Mouse (Mus musculus): ENCODE measurements at regions not wholly inside any gene's neighbourhood (a gene's known extent, or its start where the extent isn't known, plus 50 kb on each side); places are given as distances from the start of the nearest gene placed in this dataset.

GRCm38 (mm10) chr10:109490765-109491164 lies 480.0 kb upstream of the Syt1 start:
- H3K4me3 ChIP-seq (replicated peaks): no peak overlapping the region
- no peaks in the 10 kb centered on the region for H3K9me3 ChIP-seq
- H3K36me3 ChIP-seq (replicated peaks; ENCODE audit: low read length): no peaks in the 10 kb centered on the region
- no peaks in the 10 kb centered on the region for H3K4me1 ChIP-seq
- H3K27me3 ChIP-seq (replicated peaks): no peaks in the 10 kb centered on the region
- no peak for TF ChIP-seq GATA1 (IDR thresholded peaks at IDR 0.05; ENCODE audit: borderline replicate concordance, low read length)
- TF ChIP-seq FLI1 (IDR thresholded peaks at IDR 0.05; ENCODE audit: low read length): no peak

GRCm38 (mm10) chr10:109488000-109488399 lies 477.2 kb upstream of the Syt1 start:
- Histone ChIP-seq H3K4me3 (replicated peaks) (no peak overlapping the region), H3K4me1 (no peaks in the 10 kb centered on the region), H3K36me3 (replicated peaks; ENCODE audit: low read length) (no peaks in the 10 kb centered on the region), H3K27me3 (replicated peaks) (no peaks in the 10 kb centered on the region), H3K9me3 (peaks cover 4% of the 10 kb centered on the region; the same call in 1 of the 2 replicates)
- TF ChIP-seq GATA1 (IDR thresholded peaks at IDR 0.05; ENCODE audit: borderline replicate concordance, low read length): no peak
- no peak for TF ChIP-seq FLI1 (IDR thresholded peaks at IDR 0.05; ENCODE audit: low read length)

GRCm38 (mm10) chr10:109486917-109487604 lies 476.3 kb upstream of the Syt1 start:
- Histone ChIP-seq H3K27me3 (replicated peaks) (no peaks in the 10 kb centered on the region), H3K4me3 (replicated peaks) (no peak overlapping the region), H3K36me3 (replicated peaks; ENCODE audit: low read length) (no peaks in the 10 kb centered on the region), H3K9me3 (peaks cover 4% of the 10 kb centered on the region; the same call in 1 of the 2 replicates), H3K4me1 (no peaks in the 10 kb centered on the region)
- TF ChIP-seq GATA1 (IDR thresholded peaks at IDR 0.05; ENCODE audit: borderline replicate concordance, low read length) (no peak), FLI1 (IDR thresholded peaks at IDR 0.05; ENCODE audit: low read length) (no peak)

GRCm38 (mm10) chr10:109480551-109480950 lies 469.8 kb upstream of the Syt1 start:
- Histone ChIP-seq H3K36me3 (replicated peaks; ENCODE audit: low read length) (no peaks in the 10 kb centered on the region), H3K9me3 (peaks cover 23% of the 10 kb centered on the region), H3K4me1 (no peaks in the 10 kb centered on the region), H3K27me3 (replicated peaks) (no peaks in the 10 kb centered on the region), H3K4me3 (replicated peaks) (no peak overlapping the region)
- TF ChIP-seq GATA1 (IDR thresholded peaks at IDR 0.05; ENCODE audit: borderline replicate concordance, low read length): no peak
- TF ChIP-seq FLI1 (IDR thresholded peaks at IDR 0.05; ENCODE audit: low read length): no peak

GRCm38 (mm10) chr10:109479941-109480340 lies 469.2 kb upstream of the Syt1 start:
- Histone ChIP-seq H3K27me3 (replicated peaks) (no peaks in the 10 kb centered on the region), H3K9me3 (peaks cover 27% of the 10 kb centered on the region), H3K4me3 (replicated peaks) (no peak overlapping the region), H3K4me1 (no peaks in the 10 kb centered on the region), H3K36me3 (replicated peaks; ENCODE audit: low read length) (no peaks in the 10 kb centered on the region)
- TF ChIP-seq GATA1 (IDR thresholded peaks at IDR 0.05; ENCODE audit: borderline replicate concordance, low read length): no peak
- no peak for TF ChIP-seq FLI1 (IDR thresholded peaks at IDR 0.05; ENCODE audit: low read length)

- TF ChIP-seq FLI1 (IDR thresholded peaks at IDR 0.05; ENCODE audit: low read length) (no peak), GATA1 (IDR thresholded peaks at IDR 0.05; ENCODE audit: borderline replicate concordance, low read length) (no peak)
Observed at GRCm38 (mm10) chr10:109466516-109466915, 455.7 kb upstream of the Syt1 start.

GRCm38 (mm10) chr10:109431112-109431511 lies 420.3 kb upstream of the Syt1 start:
- H3K4me1 ChIP-seq: no peaks in the 10 kb centered on the region
- peaks cover 10% of the 10 kb centered on the region for H3K9me3 ChIP-seq
- no peaks in the 10 kb centered on the region for H3K27me3 ChIP-seq (replicated peaks)
- H3K4me3 ChIP-seq (replicated peaks): no peak overlapping the region
- TF ChIP-seq GATA1 (IDR thresholded peaks at IDR 0.05; ENCODE audit: borderline replicate concordance, low read length): no peak
- TF ChIP-seq FLI1 (IDR thresholded peaks at IDR 0.05; ENCODE audit: low read length): no peak
- no peaks in the 10 kb centered on the region for H3K36me3 ChIP-seq (replicated peaks; ENCODE audit: low read length)

More at GRCm38 (mm10) chr10:109466516-109466915, 455.7 kb upstream of the Syt1 start:
- Histone ChIP-seq H3K4me3 (replicated peaks) (no peak overlapping the region), H3K9me3 (peaks cover 7% of the 10 kb centered on the region; the same call in 1 of the 2 replicates), H3K27me3 (replicated peaks) (no peaks in the 10 kb centered on the region), H3K36me3 (replicated peaks; ENCODE audit: low read length) (no peaks in the 10 kb centered on the region), H3K4me1 (no peaks in the 10 kb centered on the region)

- Histone ChIP-seq H3K4me3 (replicated peaks) (no peak overlapping the region), H3K9me3 (peaks cover 12% of the 10 kb centered on the region), H3K36me3 (replicated peaks; ENCODE audit: low read length) (no peaks in the 10 kb centered on the region), H3K27me3 (replicated peaks) (no peaks in the 10 kb centered on the region), H3K4me1 (no peaks in the 10 kb centered on the region)
- TF ChIP-seq GATA1 (IDR thresholded peaks at IDR 0.05; ENCODE audit: borderline replicate concordance, low read length): no peak
- TF ChIP-seq FLI1 (IDR thresholded peaks at IDR 0.05; ENCODE audit: low read length): no peak
Observed at GRCm38 (mm10) chr10:109427878-109428277, 417.1 kb upstream of the Syt1 start.

GRCm38 (mm10) chr10:109407011-109407410 lies 396.2 kb upstream of the Syt1 start:
- TF ChIP-seq FLI1 (IDR thresholded peaks at IDR 0.05; ENCODE audit: low read length) (no peak), GATA1 (IDR thresholded peaks at IDR 0.05; ENCODE audit: borderline replicate concordance, low read length) (no peak)
- no peak overlapping the region for H3K4me3 ChIP-seq (replicated peaks)
- H3K27me3 ChIP-seq (replicated peaks): no peaks in the 10 kb centered on the region
- no peaks in the 10 kb centered on the region for H3K4me1 ChIP-seq
- no peaks in the 10 kb centered on the region for H3K36me3 ChIP-seq (replicated peaks; ENCODE audit: low read length)
- H3K9me3 ChIP-seq: peaks cover 12% of the 10 kb centered on the region

- no peak for TF ChIP-seq GATA1 (IDR thresholded peaks at IDR 0.05; ENCODE audit: borderline replicate concordance, low read length)
- TF ChIP-seq FLI1 (IDR thresholded peaks at IDR 0.05; ENCODE audit: low read length): no peak
- H3K27me3 ChIP-seq (replicated peaks): no peaks in the 10 kb centered on the region
- no peaks in the 10 kb centered on the region for H3K36me3 ChIP-seq (replicated peaks; ENCODE audit: low read length)
- no peaks in the 10 kb centered on the region for H3K4me1 ChIP-seq
- peaks cover 12% of the 10 kb centered on the region for H3K9me3 ChIP-seq
- no peak overlapping the region for H3K4me3 ChIP-seq (replicated peaks)
Observed at GRCm38 (mm10) chr10:109405116-109405685, 394.4 kb upstream of the Syt1 start.

Measured in megakaryocyte, embryonic 14.5 days (primary cell).